Mouse (Mus musculus): Measurements from ENCODE around the gene F11. TPM values are rescaled to one million over a fixed set of nuclear protein-coding genes. Genes with fewer than 3 reads are reported as not detected.
A peak's percentile ranks its signal among the peaks of the same experiment; 100 is the strongest.

F11 gene
- polyA plus RNA-seq, 1 experiment from 2014 or later, result not detected

DNA sequence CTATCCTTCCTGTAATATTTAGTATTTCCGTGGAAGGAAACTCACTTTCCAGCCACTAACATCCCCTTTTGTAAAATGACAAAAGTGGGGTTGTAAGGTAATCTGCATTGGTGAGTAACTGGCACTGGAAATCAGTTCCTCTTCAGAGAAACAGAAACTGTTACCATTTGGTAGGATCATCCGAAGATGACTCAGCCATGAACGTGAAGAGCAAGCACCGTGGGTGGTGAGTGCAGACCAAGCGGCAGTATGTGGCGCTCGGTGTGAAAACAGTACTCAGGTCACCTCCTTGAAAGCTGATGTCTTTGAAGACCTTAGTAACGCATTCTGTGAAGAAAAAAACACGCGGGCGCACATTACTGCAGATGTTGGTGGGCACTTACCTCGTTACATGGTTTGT lies 6.8 kb downstream of the F11 start:
- no peaks in the 10 kb centered on the region for H3K9me3 ChIP-seq (ENCODE audit: control insufficient read depth, low read length)
- H3K27ac ChIP-seq (ENCODE audit: low read depth, low read length), result no peak overlapping the region
- H3K4me1 ChIP-seq (ENCODE audit: control insufficient read depth, insufficient read depth, low read length), result no peaks in the 10 kb centered on the region
- no peak overlapping the region for H3K4me2 ChIP-seq
- H3K27me3 ChIP-seq (ENCODE audit: control insufficient read depth, insufficient read depth, low read length), result no peaks in the 10 kb centered on the region
- WGBS, result 85% methylated on average over 12 of the region's 12 CpGs
- DNase-seq (ENCODE audit: low spot score, missing footprints) (no peak), ATAC-seq (ENCODE audit: low FRiP score) (no peak)
- H3K9ac ChIP-seq (ENCODE audit: low read length), result no peak overlapping the region
- no peaks in the 10 kb centered on the region for H3K36me3 ChIP-seq (ENCODE audit: control insufficient read depth, insufficient read depth, low read length)
- no peak overlapping the region for H3K4me3 ChIP-seq (ENCODE audit: low read depth, low read length)

GRCm38 (mm10) chr8:45254194-45254842 lies 7.5 kb downstream of the F11 start:
- whole genome bisulfite sequencing, result 82% methylated on average over 8 of the region's 8 CpGs
- no peak for ATAC-seq (ENCODE audit: low FRiP score)

DNA sequence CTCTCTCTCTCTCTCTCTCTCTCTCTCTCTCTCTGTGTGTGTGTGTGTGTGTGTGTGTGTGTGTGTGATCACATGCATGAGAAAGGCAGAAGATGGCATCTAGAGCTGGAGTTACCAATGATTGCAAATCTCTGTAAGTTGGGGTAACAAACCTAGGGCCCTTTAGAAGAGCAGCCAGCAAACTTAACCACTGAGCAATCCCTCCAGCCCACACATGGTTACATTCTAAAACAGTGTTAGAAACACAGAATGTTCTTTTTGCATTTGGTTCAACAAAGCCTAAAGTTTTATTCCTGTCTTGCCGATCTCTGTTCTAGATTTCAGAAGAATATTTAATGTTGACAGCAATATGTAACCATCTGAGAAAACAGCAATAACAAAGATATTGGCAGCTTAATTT lies 8.2 kb downstream of the F11 start:
- H3K9me3 ChIP-seq (ENCODE audit: control insufficient read depth, low read length), result no peaks in the 10 kb centered on the region
- no peaks in the 10 kb centered on the region for H3K36me3 ChIP-seq (ENCODE audit: control insufficient read depth, insufficient read depth, low read length)
- ATAC-seq (ENCODE audit: low FRiP score), result no peak
- no peak overlapping the region for H3K4me3 ChIP-seq (ENCODE audit: low read depth, low read length)
- WGBS, result 92% methylated on average over 1 of the region's 1 CpGs
- DNase-seq (ENCODE audit: low spot score, missing footprints), result no peak
- H3K27me3 ChIP-seq (ENCODE audit: control insufficient read depth, insufficient read depth, low read length), result no peaks in the 10 kb centered on the region
- H3K9ac ChIP-seq (ENCODE audit: low read length), result no peak overlapping the region
- H3K4me2 ChIP-seq, result no peak overlapping the region
- no peak overlapping the region for H3K27ac ChIP-seq (ENCODE audit: low read depth, low read length)
- H3K4me1 ChIP-seq (ENCODE audit: control insufficient read depth, insufficient read depth, low read length), result no peaks in the 10 kb centered on the region

More at GRCm38 (mm10) chr8:45254194-45254842, 7.5 kb downstream of the F11 start:
- DNase-seq (ENCODE audit: low spot score, missing footprints), result no peak
- Histone ChIP-seq H3K27me3 (ENCODE audit: control insufficient read depth, insufficient read depth, low read length) (no peaks in the 10 kb centered on the region), H3K9me3 (ENCODE audit: control insufficient read depth, low read length) (no peaks in the 10 kb centered on the region), H3K4me1 (ENCODE audit: control insufficient read depth, insufficient read depth, low read length) (no peaks in the 10 kb centered on the region), H3K4me3 (ENCODE audit: low read depth, low read length) (no peak overlapping the region), H3K36me3 (ENCODE audit: control insufficient read depth, insufficient read depth, low read length) (no peaks in the 10 kb centered on the region), H3K9ac (ENCODE audit: low read length) (no peak overlapping the region), H3K4me2 (no peak overlapping the region), H3K27ac (ENCODE audit: low read depth, low read length) (no peak overlapping the region)

DNA sequence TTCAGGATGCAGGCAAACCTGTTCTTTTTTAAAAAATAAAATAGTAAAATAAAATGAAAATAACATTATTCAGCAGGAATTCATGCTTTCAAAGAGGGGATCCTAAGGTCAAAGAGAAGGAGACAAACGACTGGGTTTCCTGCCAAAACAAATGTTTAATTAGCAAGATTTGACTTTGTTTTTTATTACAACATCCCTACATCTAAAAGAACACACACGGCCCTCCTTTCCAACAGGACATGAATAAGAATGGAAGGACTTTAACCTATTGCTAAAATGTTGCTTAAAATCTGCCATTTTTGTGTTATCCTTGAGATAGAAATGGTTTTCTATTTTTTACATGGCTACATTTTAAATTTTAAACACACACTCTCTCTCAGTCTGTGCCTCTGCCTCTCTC lies 8.7 kb downstream of the F11 start:
- Histone ChIP-seq H3K9me3 (ENCODE audit: control insufficient read depth, low read length) (no peaks in the 10 kb centered on the region), H3K9ac (ENCODE audit: low read length) (no peak overlapping the region), H3K27me3 (ENCODE audit: control insufficient read depth, insufficient read depth, low read length) (no peaks in the 10 kb centered on the region), H3K4me3 (ENCODE audit: low read depth, low read length) (no peak overlapping the region), H3K4me1 (ENCODE audit: control insufficient read depth, insufficient read depth, low read length) (no peaks in the 10 kb centered on the region), H3K4me2 (no peak overlapping the region), H3K36me3 (ENCODE audit: control insufficient read depth, insufficient read depth, low read length) (no peaks in the 10 kb centered on the region), H3K27ac (ENCODE audit: low read depth, low read length) (no peak overlapping the region)
- DNase-seq (ENCODE audit: low spot score, missing footprints) (no peak), ATAC-seq (ENCODE audit: low FRiP score) (no peak)
- WGBS, result 71% methylated on average over 2 of the region's 2 CpGs

DNA sequence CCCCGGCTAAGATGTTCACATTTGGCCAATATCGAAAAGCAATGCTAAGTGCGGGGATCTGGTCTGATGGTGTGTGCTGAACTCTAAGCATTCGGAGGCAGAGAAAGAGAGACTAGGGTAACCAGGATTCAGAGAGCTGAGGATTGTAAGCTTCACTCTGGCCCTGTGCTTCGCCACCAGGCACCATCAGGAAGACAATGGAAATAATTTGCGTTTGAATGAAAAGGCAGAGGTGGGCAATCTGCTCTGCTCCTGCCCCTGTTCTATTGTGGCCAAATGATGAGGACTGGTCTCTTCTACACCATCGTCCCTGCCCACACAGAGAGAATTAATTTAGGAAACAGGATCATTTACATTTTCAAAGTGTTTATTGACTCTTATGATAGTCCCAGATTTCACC lies 15.5 kb downstream of the F11 start:
- no peak overlapping the region for H3K9ac ChIP-seq (ENCODE audit: low read length)
- H3K9me3 ChIP-seq (ENCODE audit: control insufficient read depth, low read length), result no peaks in the 10 kb centered on the region
- H3K27me3 ChIP-seq (ENCODE audit: control insufficient read depth, insufficient read depth, low read length), result no peaks in the 10 kb centered on the region
- H3K36me3 ChIP-seq (ENCODE audit: control insufficient read depth, insufficient read depth, low read length), result no peaks in the 10 kb centered on the region
- no peak overlapping the region for H3K27ac ChIP-seq (ENCODE audit: low read depth, low read length)
- no peak overlapping the region for H3K4me2 ChIP-seq
- H3K4me1 ChIP-seq (ENCODE audit: control insufficient read depth, insufficient read depth, low read length), result no peaks in the 10 kb centered on the region
- ATAC-seq (ENCODE audit: low FRiP score) (no peak), DNase-seq (ENCODE audit: low spot score, missing footprints) (peak; percentile 86)
- no peak overlapping the region for H3K4me3 ChIP-seq (ENCODE audit: low read depth, low read length)
- WGBS, result 27% methylated on average over 7 of the region's 7 CpGs

DNA sequence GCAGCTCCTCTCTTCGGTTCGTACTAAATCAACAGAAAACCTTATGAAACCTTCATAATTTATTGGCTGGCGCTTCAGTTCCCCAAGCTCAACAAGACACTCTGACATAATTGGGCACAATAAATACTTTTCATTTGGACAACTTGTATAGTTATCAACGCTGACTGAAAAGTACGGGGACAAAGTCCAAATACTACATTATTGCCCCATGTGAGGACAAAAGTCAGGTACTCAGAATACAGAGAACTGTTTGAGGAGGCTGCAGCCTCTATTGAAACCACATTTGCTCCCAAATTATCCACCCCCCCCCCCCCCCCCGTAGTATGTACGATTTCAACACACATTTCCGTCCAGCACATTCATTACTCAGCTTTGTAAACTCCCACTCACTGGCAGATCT lies 22.5 kb downstream of the F11 start:
- Histone ChIP-seq H3K4me2 (no peak overlapping the region), H3K27ac (ENCODE audit: low read depth, low read length) (no peak overlapping the region), H3K9ac (ENCODE audit: low read length) (no peak overlapping the region), H3K36me3 (ENCODE audit: control insufficient read depth, insufficient read depth, low read length) (no peaks in the 10 kb centered on the region), H3K9me3 (ENCODE audit: control insufficient read depth, low read length) (no peaks in the 10 kb centered on the region), H3K27me3 (ENCODE audit: control insufficient read depth, insufficient read depth, low read length) (no peaks in the 10 kb centered on the region), H3K4me3 (ENCODE audit: low read depth, low read length) (no peak overlapping the region), H3K4me1 (ENCODE audit: control insufficient read depth, insufficient read depth, low read length) (no peaks in the 10 kb centered on the region)
- no peak for DNase-seq (ENCODE audit: low spot score, missing footprints)
- WGBS, result 96% methylated on average over 8 of the region's 8 CpGs
- no peak for ATAC-seq (ENCODE audit: low FRiP score)

DNA sequence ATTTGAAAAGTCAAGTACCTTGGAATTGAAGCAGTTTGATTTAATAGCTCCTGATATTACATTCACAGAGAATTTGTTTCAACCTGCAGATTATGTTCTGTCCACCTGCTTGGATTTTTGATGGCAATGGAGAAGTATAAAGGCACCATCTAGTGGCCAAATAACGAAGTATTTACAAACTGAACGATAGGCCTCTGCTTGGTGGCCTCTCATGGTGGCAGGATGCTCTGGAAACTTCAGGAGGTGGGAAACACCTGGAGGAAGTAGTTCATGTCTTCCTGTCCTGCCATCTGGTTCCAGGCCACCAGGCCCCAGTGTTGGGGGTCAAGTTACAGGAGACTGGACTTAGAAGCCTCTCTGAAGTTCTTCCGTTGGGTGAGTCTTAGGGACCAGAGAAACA lies 23.5 kb downstream of the F11 start:
- ATAC-seq (ENCODE audit: low FRiP score) (0 out of 2 replicates have a peak, but pooled peaks have one; percentile 17), DNase-seq (ENCODE audit: low spot score, missing footprints) (no peak)
- Histone ChIP-seq H3K27me3 (ENCODE audit: control insufficient read depth, insufficient read depth, low read length) (no peaks in the 10 kb centered on the region), H3K36me3 (ENCODE audit: control insufficient read depth, insufficient read depth, low read length) (no peaks in the 10 kb centered on the region), H3K27ac (ENCODE audit: low read depth, low read length) (no peak overlapping the region), H3K4me1 (ENCODE audit: control insufficient read depth, insufficient read depth, low read length) (no peaks in the 10 kb centered on the region), H3K9me3 (ENCODE audit: control insufficient read depth, low read length) (no peaks in the 10 kb centered on the region), H3K9ac (ENCODE audit: low read length) (no peak overlapping the region), H3K4me2 (no peak overlapping the region), H3K4me3 (ENCODE audit: low read depth, low read length) (no peak overlapping the region)
- 26% methylated on average over 3 of the region's 3 CpGs for WGBS

DNA sequence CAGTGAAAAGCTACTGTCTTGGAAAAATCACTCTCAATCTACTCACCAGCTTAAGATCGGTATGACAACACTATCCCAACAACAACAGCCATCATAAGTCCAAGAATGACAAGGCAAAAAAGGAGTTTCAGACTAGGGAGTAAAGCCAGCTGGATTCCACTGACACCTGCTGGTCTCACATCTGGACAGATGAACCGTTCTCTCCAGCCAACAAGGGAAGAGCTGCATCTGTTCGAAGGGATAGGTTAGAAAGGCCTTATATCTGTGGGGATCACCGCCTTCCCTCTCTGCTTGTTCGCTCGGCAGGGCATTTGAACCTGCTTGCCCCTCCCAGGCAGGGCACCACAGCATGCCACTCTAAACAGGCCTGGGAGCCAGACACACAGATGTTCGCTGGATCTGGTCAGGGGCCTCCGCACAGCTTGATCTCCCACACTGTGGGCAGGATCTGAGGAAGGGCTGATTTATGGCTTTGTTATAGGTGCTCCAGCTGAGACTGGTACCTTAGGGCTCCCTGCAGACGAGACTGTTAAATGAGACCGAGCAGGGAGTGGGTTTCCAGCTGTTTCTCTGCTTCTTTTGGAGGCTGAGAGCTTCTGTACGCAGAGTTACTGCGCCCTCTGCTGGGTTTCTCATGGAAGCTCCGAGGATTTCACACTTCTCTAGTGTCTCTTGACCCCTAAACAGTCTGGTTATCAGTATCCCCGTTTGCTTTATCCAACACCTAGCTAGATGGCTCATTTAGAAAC lies 25.5 kb downstream of the F11 start:
- peak; percentile 96 for DNase-seq (ENCODE audit: low spot score, missing footprints)
- Histone ChIP-seq H3K4me3 (ENCODE audit: low read depth, low read length) (no peak overlapping the region), H3K36me3 (ENCODE audit: control insufficient read depth, insufficient read depth, low read length) (no peaks in the 10 kb centered on the region), H3K4me2 (peak overlapping the region; percentile 25; the same call in 1 of the 2 replicates), H3K9me3 (ENCODE audit: control insufficient read depth, low read length) (no peaks in the 10 kb centered on the region), H3K27ac (ENCODE audit: low read depth, low read length) (no peak overlapping the region), H3K4me1 (ENCODE audit: control insufficient read depth, insufficient read depth, low read length) (peaks cover 3% of the 10 kb centered on the region; the same call in 1 of the 2 replicates), H3K9ac (ENCODE audit: low read length) (no peak overlapping the region), H3K27me3 (ENCODE audit: control insufficient read depth, insufficient read depth, low read length) (no peaks in the 10 kb centered on the region)
- 23% methylated on average over 14 of the region's 14 CpGs for WGBS
- peak; percentile 72 for ATAC-seq (ENCODE audit: low FRiP score)

- no peak for ATAC-seq (ENCODE audit: low FRiP score)
- H3K27ac ChIP-seq (ENCODE audit: low read depth, low read length), result no peak overlapping the region
- H3K4me3 ChIP-seq (ENCODE audit: low read depth, low read length), result no peak overlapping the region
- WGBS, result 85% methylated on average over 6 of the region's 6 CpGs
- H3K27me3 ChIP-seq (ENCODE audit: control insufficient read depth, insufficient read depth, low read length), result no peaks in the 10 kb centered on the region
- H3K9ac ChIP-seq (ENCODE audit: low read length), result no peak overlapping the region
- H3K4me1 ChIP-seq (ENCODE audit: control insufficient read depth, insufficient read depth, low read length), result peaks cover 3% of the 10 kb centered on the region; the same call in 1 of the 2 replicates
- H3K4me2 ChIP-seq, result no peak overlapping the region
- no peaks in the 10 kb centered on the region for H3K9me3 ChIP-seq (ENCODE audit: control insufficient read depth, low read length)
- DNase-seq (ENCODE audit: low spot score, missing footprints), result no peak
- no peaks in the 10 kb centered on the region for H3K36me3 ChIP-seq (ENCODE audit: control insufficient read depth, insufficient read depth, low read length)
Measured at GRCm38 (mm10) chr8:45235228-45235627, 26.6 kb downstream of the F11 start.
